Mouse (Mus musculus) heart, embryonic 16.5 days (tissue): ENCODE results near the gene Grm1. TPM values are rescaled to one million over a fixed set of nuclear protein-coding genes. Genes with fewer than 3 reads are reported as not detected.

ENCODE experiments used
- ATAC-seq: fragments of 200-750 bp; cut with Nextera tagmentation; replicated peaks from 2 replicates; pipeline ENCODE4 v1.8.0; 2017; ENCODE audit warnings: moderate number of reproducible peaks; ENCODE audit not compliant: insufficient read depth, low FRiP score; ENCODE audit errors: extremely low read depth
- H3K27ac ChIP-seq: fragments of 300-500 bp; sonication (generic); 2 replicates; pipeline ENCODE4 v1.5.1; 2014; ENCODE audit warnings: mild to moderate bottlenecking, low read length, control low read depth, moderate library complexity
- H3K27me3 ChIP-seq: fragments of 300-500 bp; sonication (generic); 2 replicates; pipeline ENCODE4 v1.6.1; 2014; ENCODE audit warnings: low read length, mixed read lengths; ENCODE audit not compliant: control insufficient read depth, insufficient read depth
- H3K36me3 ChIP-seq: fragments of 300-500 bp; sonication (generic); 2 replicates; pipeline ENCODE4 v1.6.1; 2014; ENCODE audit not compliant: control insufficient read depth, insufficient read depth
- H3K4me1 ChIP-seq: fragments of 300-500 bp; sonication (generic); 2 replicates; pipeline ENCODE4 v1.6.1; 2014; ENCODE audit warnings: low read length, mixed read lengths; ENCODE audit not compliant: control insufficient read depth, insufficient read depth
- H3K4me2 ChIP-seq: fragments of 300-500 bp; sonication (generic); 2 replicates; pipeline ENCODE4 v1.6.1; 2014; ENCODE audit warnings: low read depth, mild to moderate bottlenecking, control low read depth, low read length
- H3K4me3 ChIP-seq: fragments of 300-500 bp; sonication (generic); 2 replicates; pipeline ENCODE4 v1.5.1; 2014; ENCODE audit warnings: mild to moderate bottlenecking, control low read depth, low read length
- H3K9ac ChIP-seq: fragments of 300-500 bp; sonication (generic); 2 replicates; pipeline ENCODE4 v1.6.1; 2014; ENCODE audit warnings: low read length, control low read depth
- H3K9me3 ChIP-seq: fragments of 300-500 bp; sonication (generic); replicated peaks from 2 replicates; pipeline ENCODE4 v1.6.1; 2016; ENCODE audit warnings: low read length; ENCODE audit not compliant: control insufficient read depth
- WGBS: fragments of 180-500 bp; shearing (Covaris S2); extraction: QIAGEN DNeasy Blood & Tissue Kit; methylation state at CpG from one replicate; pipeline ENCODE4 v1.1.7; 2014; 5-methylcytosine and 5-hydroxymethylcytosine counted together
- polyA plus RNA-seq: library from polyadenylated mRNA; unstranded; fragments of >200 nt; fragmentation: Nextera tagmentation; extraction: Ambion mirVana; gene quantifications from 2 replicates; pipeline ENCODE4 v1.2.1, GENCODE M21; 2015

Grm1 gene
- polyA plus RNA-seq, 1 experiment from 2014 or later = 0.08 TPM

DNA sequence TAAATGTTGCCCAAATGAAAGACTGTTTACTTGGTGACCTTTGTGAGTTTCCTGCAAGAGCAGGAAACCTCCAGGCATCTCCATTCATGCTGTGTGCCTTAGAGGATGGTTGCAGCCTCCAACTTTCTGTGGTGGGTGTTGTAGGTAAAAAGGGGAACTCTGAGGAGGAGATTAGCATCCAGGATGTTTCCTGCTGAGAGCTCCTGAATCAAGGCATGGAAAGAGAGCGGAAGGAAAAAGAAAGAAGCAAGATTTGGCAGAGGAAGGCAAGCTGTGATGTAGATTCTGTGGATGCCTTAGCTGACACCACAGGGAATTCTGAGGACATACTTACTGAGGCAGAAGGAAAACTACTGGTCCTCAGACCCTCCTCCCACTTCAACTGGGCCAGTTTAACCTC lies 85.4 kb downstream of the Grm1 start:
- H3K9ac ChIP-seq = no peak overlapping the region
- no peak overlapping the region for H3K4me2 ChIP-seq
- no peak overlapping the region for H3K4me3 ChIP-seq
- H3K9me3 ChIP-seq = no peaks in the 10 kb centered on the region
- ATAC-seq = no peak
- no peaks in the 10 kb centered on the region for H3K4me1 ChIP-seq
- WGBS = 48% methylated on average over 1 of the region's 1 CpGs
- H3K36me3 ChIP-seq = no peaks in the 10 kb centered on the region
- no peaks in the 10 kb centered on the region for H3K27me3 ChIP-seq
- no peak overlapping the region for H3K27ac ChIP-seq

DNA sequence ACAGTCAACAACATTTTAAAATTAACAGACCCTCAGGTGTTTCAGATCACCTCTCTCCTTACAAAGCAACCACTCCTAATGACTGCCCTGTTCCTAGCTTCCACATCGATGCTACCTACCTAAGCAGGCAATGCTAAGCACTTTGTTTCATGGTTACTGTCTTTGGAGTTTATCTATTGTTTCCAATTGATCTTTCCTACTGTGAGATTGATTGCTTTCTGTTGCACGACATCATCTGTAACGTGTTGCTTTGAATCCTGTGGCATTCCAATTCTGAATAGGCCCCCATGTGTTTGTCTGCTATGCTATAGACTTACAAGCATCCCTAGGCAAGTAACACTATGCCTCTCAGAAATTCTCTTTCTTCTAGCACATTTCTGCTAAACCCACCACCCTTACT lies 90.4 kb downstream of the Grm1 start:
- 71% methylated on average over 3 of the region's 3 CpGs for WGBS

DNA sequence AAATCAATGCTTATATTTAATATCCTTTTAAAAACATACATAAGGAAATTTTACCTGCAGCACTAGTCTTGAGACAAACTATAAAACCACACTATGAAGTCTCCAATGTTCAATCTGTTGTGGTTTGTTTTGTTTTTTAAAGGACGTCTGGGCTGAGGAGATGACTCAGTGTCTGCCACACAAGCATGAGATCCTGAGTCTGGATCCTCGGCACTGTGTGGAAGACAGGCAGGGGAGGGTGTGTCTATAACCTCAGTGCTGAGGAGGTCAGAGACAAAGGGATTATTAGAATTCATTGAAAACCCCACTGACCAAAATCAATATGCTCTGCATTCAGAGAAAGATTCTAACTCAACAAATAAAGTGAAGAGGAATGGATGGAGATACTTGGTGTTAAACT lies 110.8 kb downstream of the Grm1 start:
- Histone ChIP-seq H3K27ac (no peak overlapping the region), H3K4me2 (no peak overlapping the region), H3K4me1 (no peaks in the 10 kb centered on the region), H3K4me3 (no peak overlapping the region), H3K36me3 (no peaks in the 10 kb centered on the region), H3K27me3 (no peaks in the 10 kb centered on the region), H3K9ac (no peak overlapping the region), H3K9me3 (no peaks in the 10 kb centered on the region)
- no peak for ATAC-seq
- 44% methylated on average over 2 of the region's 2 CpGs for WGBS

More for the DNA sequence above, 90.4 kb downstream of the Grm1 start:
- Histone ChIP-seq H3K4me2 (no peak overlapping the region), H3K9ac (no peak overlapping the region), H3K4me1 (no peaks in the 10 kb centered on the region), H3K9me3 (no peaks in the 10 kb centered on the region), H3K27ac (no peak overlapping the region), H3K4me3 (no peak overlapping the region), H3K27me3 (no peaks in the 10 kb centered on the region), H3K36me3 (no peaks in the 10 kb centered on the region)
- no peak for ATAC-seq

DNA sequence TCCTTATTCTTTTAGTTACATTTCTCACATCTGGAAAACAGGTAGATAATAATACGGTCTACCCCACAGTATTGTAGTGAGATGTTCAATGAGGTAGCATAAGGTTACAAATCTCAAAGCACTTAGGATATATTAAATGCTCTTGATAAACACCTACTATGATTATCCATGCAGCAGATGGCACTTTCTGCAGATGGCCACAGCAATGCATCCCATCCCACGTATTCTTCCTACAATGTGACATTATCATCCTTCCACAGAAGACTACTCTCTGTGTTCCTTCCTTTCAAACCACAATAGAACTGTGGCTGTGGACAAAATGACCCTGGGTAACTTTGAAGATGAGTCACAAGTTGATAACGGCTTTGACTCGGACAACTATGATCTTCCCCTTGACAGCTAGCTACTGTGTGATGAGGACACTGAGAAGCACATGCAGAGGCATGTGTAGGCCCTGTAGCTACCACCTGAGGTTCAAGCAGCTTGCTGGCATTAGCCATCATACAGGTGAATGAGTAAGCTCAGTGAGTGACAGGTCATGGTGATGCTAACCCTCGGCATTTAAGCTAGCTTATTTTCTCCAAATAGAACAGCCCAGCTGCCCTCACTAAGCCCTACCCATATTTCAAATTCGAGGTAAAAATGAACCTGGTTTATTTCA lies 117.5 kb downstream of the Grm1 start:
- peaks cover 3% of the 10 kb centered on the region for H3K9me3 ChIP-seq
- no peak overlapping the region for H3K4me3 ChIP-seq
- H3K27ac ChIP-seq = no peak overlapping the region
- ATAC-seq = no peak
- no peaks in the 10 kb centered on the region for H3K27me3 ChIP-seq
- H3K36me3 ChIP-seq = no peaks in the 10 kb centered on the region
- no peak overlapping the region for H3K9ac ChIP-seq
- H3K4me1 ChIP-seq = no peaks in the 10 kb centered on the region
- 76% methylated on average over 6 of the region's 6 CpGs for WGBS
- no peak overlapping the region for H3K4me2 ChIP-seq

DNA sequence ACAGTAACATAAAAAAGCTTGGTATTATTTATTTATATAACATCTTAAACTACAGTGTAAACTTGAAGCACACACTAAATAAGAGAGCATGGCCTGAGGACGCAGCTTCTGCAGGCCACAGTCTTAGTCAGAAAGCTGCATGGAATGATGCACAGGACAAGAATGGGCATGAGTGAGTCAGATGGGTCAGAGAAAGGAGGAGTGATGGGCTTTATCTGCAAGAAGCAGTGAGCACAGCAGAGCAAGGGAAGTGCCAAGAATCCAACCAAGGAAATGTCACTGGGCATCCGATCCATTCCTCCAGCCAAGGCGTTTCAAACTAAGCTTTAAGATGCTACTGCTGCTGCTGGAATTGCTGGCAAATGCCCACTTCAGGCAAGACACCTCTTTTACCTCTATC lies 131.6 kb downstream of the Grm1 start:
- Histone ChIP-seq H3K27ac (no peak overlapping the region), H3K4me2 (no peak overlapping the region), H3K36me3 (no peaks in the 10 kb centered on the region), H3K27me3 (no peaks in the 10 kb centered on the region), H3K4me3 (no peak overlapping the region), H3K9me3 (no peaks in the 10 kb centered on the region), H3K9ac (no peak overlapping the region), H3K4me1 (no peaks in the 10 kb centered on the region)
- WGBS = 74% methylated on average over 3 of the region's 3 CpGs
- ATAC-seq = no peak

DNA sequence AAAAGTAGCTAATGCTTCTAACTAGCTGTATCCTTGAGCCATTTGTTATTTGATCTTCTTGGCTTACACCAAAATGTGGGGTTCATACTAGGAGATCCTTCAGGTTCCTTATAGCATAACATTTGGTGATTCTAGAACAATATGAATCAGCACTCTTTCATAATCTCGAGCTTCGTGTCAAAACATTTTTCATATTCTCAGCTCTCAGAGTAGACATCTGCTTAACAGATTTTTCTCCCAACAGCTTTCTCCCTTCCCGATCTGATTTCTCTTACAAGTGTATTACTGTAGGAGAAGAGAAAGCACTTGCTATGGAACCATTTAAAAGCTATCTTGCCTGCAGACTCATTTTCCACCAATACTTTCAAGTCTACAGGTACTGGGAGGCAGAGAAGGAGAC lies 133.0 kb downstream of the Grm1 start:
- H3K4me3 ChIP-seq = no peak overlapping the region
- H3K27me3 ChIP-seq = no peaks in the 10 kb centered on the region
- no peak for ATAC-seq
- H3K9ac ChIP-seq = no peak overlapping the region
- H3K4me2 ChIP-seq = no peak overlapping the region
- H3K36me3 ChIP-seq = no peaks in the 10 kb centered on the region
- no peak overlapping the region for H3K27ac ChIP-seq
- no peaks in the 10 kb centered on the region for H3K9me3 ChIP-seq
- H3K4me1 ChIP-seq = no peaks in the 10 kb centered on the region
- WGBS = 83% methylated on average over 3 of the region's 3 CpGs

DNA sequence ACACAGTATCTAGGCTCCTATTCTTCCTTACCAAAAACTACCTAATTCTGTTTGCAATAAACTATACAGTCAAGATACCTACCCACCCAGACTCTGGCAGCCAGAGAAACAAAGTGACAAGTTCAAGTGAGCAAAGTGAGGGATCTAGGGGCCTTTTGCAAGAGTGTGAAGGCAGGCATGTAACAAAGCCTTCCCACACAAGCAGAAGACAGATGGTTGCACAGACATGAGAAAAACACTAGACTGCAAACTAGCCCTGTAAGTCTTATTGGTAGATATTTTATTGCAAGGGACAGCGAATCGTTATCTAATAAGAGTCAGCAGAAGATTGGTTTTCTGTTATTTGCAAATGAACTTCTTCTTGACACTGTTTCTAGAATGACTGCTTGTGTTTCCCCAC lies 134.6 kb downstream of the Grm1 start:
- Histone ChIP-seq H3K4me2 (no peak overlapping the region), H3K36me3 (no peaks in the 10 kb centered on the region), H3K27me3 (no peaks in the 10 kb centered on the region), H3K9ac (no peak overlapping the region), H3K4me3 (no peak overlapping the region), H3K9me3 (no peaks in the 10 kb centered on the region), H3K4me1 (no peaks in the 10 kb centered on the region), H3K27ac (no peak overlapping the region)
- 72% methylated on average over 2 of the region's 2 CpGs for WGBS
- ATAC-seq = no peak

DNA sequence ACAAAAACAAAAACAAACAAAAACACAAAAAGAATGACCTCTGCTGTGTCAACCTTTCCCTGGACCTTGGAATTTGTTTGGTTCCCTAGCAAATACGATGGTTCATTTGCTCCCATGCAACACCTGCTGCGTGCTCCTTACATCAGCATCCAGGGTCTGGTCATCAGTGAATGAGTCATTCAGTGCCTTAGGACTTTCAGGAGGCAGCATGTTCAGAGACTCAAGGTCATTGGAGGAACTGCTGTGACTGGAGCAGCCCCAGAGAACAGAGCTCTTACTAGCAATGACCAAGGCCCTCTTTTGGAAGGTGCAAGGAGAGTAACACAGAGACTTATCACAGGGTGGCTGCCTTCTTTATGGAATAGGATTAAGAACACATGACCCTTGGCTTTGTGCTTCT lies 138.2 kb downstream of the Grm1 start:
- Histone ChIP-seq H3K36me3 (no peaks in the 10 kb centered on the region), H3K9ac (no peak overlapping the region), H3K4me1 (peaks cover 3% of the 10 kb centered on the region; the same call in 1 of the 2 replicates), H3K4me2 (no peak overlapping the region), H3K27ac (no peak overlapping the region), H3K4me3 (no peak overlapping the region), H3K9me3 (no peaks in the 10 kb centered on the region), H3K27me3 (no peaks in the 10 kb centered on the region)
- WGBS = 76% methylated on average over 2 of the region's 2 CpGs
- no peak for ATAC-seq

DNA sequence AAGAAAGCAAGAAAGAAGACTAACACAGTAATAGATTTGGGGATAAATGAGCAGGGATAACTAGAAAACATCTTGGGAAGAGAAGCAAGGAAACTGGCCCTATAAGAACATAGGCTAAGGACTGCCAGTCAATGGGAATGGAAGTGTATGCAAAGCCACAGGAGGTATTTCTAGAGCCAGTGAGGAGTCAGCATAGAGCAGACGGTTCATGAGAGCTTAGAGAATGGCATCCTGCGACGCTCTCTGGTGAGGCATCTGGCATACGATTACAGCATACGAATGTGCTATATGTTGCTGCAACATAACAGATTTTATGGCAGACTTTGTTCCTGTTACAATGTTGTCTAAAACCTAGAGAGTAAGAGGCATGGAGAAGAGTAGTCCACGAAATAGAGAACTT lies 139.9 kb downstream of the Grm1 start:
- Histone ChIP-seq H3K27ac (no peak overlapping the region), H3K9me3 (no peaks in the 10 kb centered on the region), H3K27me3 (no peaks in the 10 kb centered on the region), H3K36me3 (no peaks in the 10 kb centered on the region), H3K4me2 (no peak overlapping the region), H3K4me1 (peaks cover 3% of the 10 kb centered on the region; the same call in 1 of the 2 replicates), H3K9ac (no peak overlapping the region), H3K4me3 (no peak overlapping the region)
- WGBS = 70% methylated on average over 6 of the region's 6 CpGs
- ATAC-seq = no peak
